In genomic region chr1:75292476-75293330, GRCm38 (mm10) we compare ENCODE assay signal across 13 mouse cellular contexts. TPM values are rescaled to one million over a fixed set of nuclear protein-coding genes. Genes with fewer than 3 reads are reported as not detected.
DNase-seq lines count a peak whose midpoint lies in the region; ATAC-seq and TF ChIP-seq lines count a peak whose summit lies in the region.
"Had no signal": no experiment of that assay in that cellular context is flagged by ENCODE, and none has a peak within 500 bp of the region (broad histone marks: within the 10 kb centered on the region; RNA-seq: fewer than 3 reads in every experiment).

No protein-coding gene starts in this region.

- ATAC-seq in limb, embryonic 12.5 days (ENCODE audit: insufficient number of reproducible peaks, insufficient read depth, low FRiP score, low TSS enrichment, low read depth), result no peak
- peak; percentile 32; the same call in 1 of the 2 replicates for ATAC-seq in limb, embryonic 14.5 days (ENCODE audit: low FRiP score, low read depth)
- ATAC-seq in frontal cortex, adult (ENCODE audit: low TSS enrichment), result no peak
- ATAC-seq: forebrain, embryonic 14.5 days had no signal

- H3K27me3 ChIP-seq in limb, embryonic 12.5 days, result no peaks in the 10 kb centered on the region
- H3K27me3 ChIP-seq in limb, embryonic 10.5 days (ENCODE audit: low read depth, poor library complexity, severe bottlenecking), result no peaks in the 10 kb centered on the region
- H3K27me3 ChIP-seq in limb, embryonic 14.5 days (ENCODE audit: control insufficient read depth, insufficient read depth, low read length), result no peaks in the 10 kb centered on the region
- no peaks in the 10 kb centered on the region for H3K27me3 ChIP-seq in cerebellum, adult 2 months (ENCODE audit: control insufficient read depth, insufficient read depth, low read length)
- H3K27me3 ChIP-seq: neural tube, embryonic 15.5 days had no signal

- H3K27ac ChIP-seq in limb, embryonic 12.5 days, result 0 out of 2 replicates have a peak overlapping the region, but pooled peaks have one; percentile 50
- H3K27ac ChIP-seq in limb, embryonic 10.5 days, result no peak overlapping the region
- H3K27ac ChIP-seq in limb, embryonic 14.5 days (replicated peaks; ENCODE audit: low read depth, low read length), result no peak overlapping the region
- H3K27ac ChIP-seq in cerebellum, adult 2 months (ENCODE audit: insufficient read depth, low read length), result no peak overlapping the region
- H3K27ac ChIP-seq: macrophage; neural tube, embryonic 15.5 days had no signal

- no peak overlapping the region for H3K4me3 ChIP-seq in limb, embryonic 12.5 days (replicated peaks)
- no peak overlapping the region for H3K4me3 ChIP-seq in limb, embryonic 10.5 days
- no peak overlapping the region for H3K4me3 ChIP-seq in limb, embryonic 14.5 days (replicated peaks; ENCODE audit: low read length)
- H3K4me3 ChIP-seq in cerebellum, adult 2 months (replicated peaks; ENCODE audit: insufficient read depth, low read depth, low read length), result no peak overlapping the region
- H3K4me3 ChIP-seq: neural tube, embryonic 15.5 days had no signal

- no peak for TF ChIP-seq CTCF in cerebellum, adult 2 months (IDR thresholded peaks at IDR 0.05; ENCODE audit: borderline replicate concordance, insufficient read depth, low read depth, low read length)

- no peaks in the 10 kb centered on the region for H3K9me3 ChIP-seq in limb, embryonic 12.5 days
- no peaks in the 10 kb centered on the region for H3K9me3 ChIP-seq in limb, embryonic 10.5 days (replicated peaks)
- H3K9me3 ChIP-seq in limb, embryonic 14.5 days (ENCODE audit: control insufficient read depth, low read length), result no peaks in the 10 kb centered on the region
- H3K9me3 ChIP-seq: neural tube, embryonic 15.5 days had no signal

- DNase-seq in adrenal gland, postnatal 36 days, result peak; percentile 8 to 17
- no peak for DNase-seq in adrenal gland, postnatal 25 days
- no peak for DNase-seq in limb, embryonic 10.5 days (ENCODE audit: low spot score)
- peak; percentile 61 for DNase-seq in fibroblast of lung, adult 2 months (ENCODE audit: low read depth)
- DNase-seq in limb, embryonic 14.5 days (ENCODE audit: low spot score), result no peak
- no peak for DNase-seq in cerebellum, adult 2 months
- DNase-seq: cerebellum, postnatal 10 days had no signal

- TF ChIP-seq POLR2A in limb, embryonic 14.5 days (IDR thresholded peaks at IDR 0.05; ENCODE audit: borderline replicate concordance, extremely low read depth, insufficient read depth, insufficient read length), result no peak
- no peak for TF ChIP-seq POLR2A in cerebellum, adult 2 months (IDR thresholded peaks at IDR 0.05; ENCODE audit: borderline replicate concordance, insufficient read depth, low read length)

- WGBS in limb, embryonic 12.5 days, result 57% methylated on average over 12 of the region's 12 CpGs
- WGBS in limb, embryonic 10.5 days, result 63% methylated on average over 12 of the region's 12 CpGs
- WGBS in limb, embryonic 14.5 days, result 53% methylated on average over 12 of the region's 12 CpGs
- WGBS in cerebellum, adult 2 months, result 54% methylated on average over 12 of the region's 12 CpGs

- H3K9ac ChIP-seq in limb, embryonic 12.5 days (replicated peaks), result no peak overlapping the region
- H3K9ac ChIP-seq in limb, embryonic 14.5 days (ENCODE audit: low read depth, low read length, severe bottlenecking), result no peak overlapping the region
- H3K9ac ChIP-seq: neural tube, embryonic 15.5 days had no signal

- H3K36me3 ChIP-seq in limb, embryonic 12.5 days, result no peaks in the 10 kb centered on the region
- H3K36me3 ChIP-seq in limb, embryonic 10.5 days, result no peaks in the 10 kb centered on the region
- H3K36me3 ChIP-seq in limb, embryonic 14.5 days (ENCODE audit: control insufficient read depth, insufficient read depth, low read length), result no peaks in the 10 kb centered on the region
- H3K36me3 ChIP-seq: neural tube, embryonic 15.5 days had no signal

- no peak overlapping the region for H3K4me2 ChIP-seq in limb, embryonic 12.5 days
- no peak overlapping the region for H3K4me2 ChIP-seq in limb, embryonic 14.5 days (replicated peaks; ENCODE audit: low read depth, low read length, severe bottlenecking)
- H3K4me2 ChIP-seq: neural tube, embryonic 15.5 days had no signal

- peaks cover 16% of the 10 kb centered on the region for H3K4me1 ChIP-seq in limb, embryonic 12.5 days (replicated peaks)
- peaks cover 4% of the 10 kb centered on the region; the same call in 1 of the 2 replicates for H3K4me1 ChIP-seq in limb, embryonic 10.5 days
- 0 out of 2 replicates have a peak, but pooled peaks cover 2% of the 10 kb centered on the region for H3K4me1 ChIP-seq in limb, embryonic 14.5 days (ENCODE audit: control insufficient read depth, insufficient read depth, low read length)
- H3K4me1 ChIP-seq in cerebellum, adult 2 months (ENCODE audit: control insufficient read depth, insufficient read depth, low read length), result no peaks in the 10 kb centered on the region; the same call in 1 of the 2 replicates

RNA-seq across cellular contexts. Expression of gene Resp18, which starts 14.5 kb away (rescaled TPM):
- 100 to 1,000 TPM in 1 of 2 experiments, 10 to 100 TPM in 1; 90.7 to 118 TPM for total RNA-seq in adrenal gland, postnatal 36 days (2021)
- 101 and 123 TPM in 2 replicates for total RNA-seq in adrenal gland, postnatal 25 days (2021)
- polyA plus RNA-seq in limb, embryonic 12.5 days (2016; fragmentation: Nextera tagmentation; extraction: Ambion mirVana), result 0.83 TPM in 1 of 2 replicates, not detected in the other
- not detected in 2 replicates for polyA plus RNA-seq in limb, embryonic 10.5 days (2016; fragmentation: Nextera tagmentation; extraction: Ambion mirVana)
- polyA plus RNA-seq in limb, embryonic 14.5 days (2012; rRNA removed), result 0.16 TPM in 1 of 2 replicates, not detected in the other
- polyA plus RNA-seq in limb, embryonic 14.5 days (2014; fragmentation: Nextera tagmentation; extraction: Ambion mirVana), result not detected in 2 replicates
- 226 and 275 TPM in 2 replicates for polyA plus RNA-seq in cerebellum, adult 2 months (2012; rRNA removed)
- total RNA-seq: hematopoietic stem cell, adult 5-6 weeks had no signal
- polyA plus RNA-seq: macrophage had no signal

RNA-seq across cellular contexts. Expression of gene Dnpep, which starts 25.1 kb away (rescaled TPM):
- total RNA-seq in adrenal gland, postnatal 36 days (2021), result 100 to 1,000 TPM in 1 of 2 experiments, 10 to 100 TPM in 1; 88.1 to 112 TPM
- 91.1 and 117 TPM in 2 replicates for total RNA-seq in adrenal gland, postnatal 25 days (2021)
- 111 TPM in 2 replicates for polyA plus RNA-seq in limb, embryonic 12.5 days (2016; fragmentation: Nextera tagmentation; extraction: Ambion mirVana)
- polyA plus RNA-seq in limb, embryonic 10.5 days (2016; fragmentation: Nextera tagmentation; extraction: Ambion mirVana), result 117 and 132 TPM in 2 replicates
- polyA plus RNA-seq in limb, embryonic 14.5 days (2012; rRNA removed), result 126 and 142 TPM in 2 replicates
- 112 and 115 TPM in 2 replicates for polyA plus RNA-seq in limb, embryonic 14.5 days (2014; fragmentation: Nextera tagmentation; extraction: Ambion mirVana)
- polyA plus RNA-seq in cerebellum, adult 2 months (2012; rRNA removed), result 87.0 and 87.1 TPM in 2 replicates

RNA-seq across cellular contexts. Expression of gene Ptprn, which starts 28.4 kb away (rescaled TPM):
- 10 to 100 TPM; 38.2 to 54.2 TPM for total RNA-seq in adrenal gland, postnatal 36 days (2021)
- 41.6 and 54.3 TPM in 2 replicates for total RNA-seq in adrenal gland, postnatal 25 days (2021)
- 0.20 and 0.35 TPM in 2 replicates for polyA plus RNA-seq in limb, embryonic 12.5 days (2016; fragmentation: Nextera tagmentation; extraction: Ambion mirVana)
- 0.11 and 0.13 TPM in 2 replicates for polyA plus RNA-seq in limb, embryonic 10.5 days (2016; fragmentation: Nextera tagmentation; extraction: Ambion mirVana)
- polyA plus RNA-seq in limb, embryonic 14.5 days (2012; rRNA removed), result 0.42 and 0.54 TPM in 2 replicates
- 0.12 and 0.44 TPM in 2 replicates for polyA plus RNA-seq in limb, embryonic 14.5 days (2014; fragmentation: Nextera tagmentation; extraction: Ambion mirVana)
- polyA plus RNA-seq in cerebellum, adult 2 months (2012; rRNA removed), result 172 and 180 TPM in 2 replicates
- total RNA-seq: hematopoietic stem cell, adult 5-6 weeks had no signal

RNA-seq across cellular contexts. Expression of gene Dnajb2, which starts 56.5 kb away (rescaled TPM):
- total RNA-seq in adrenal gland, postnatal 36 days (2021), result 100 to 1,000 TPM in 1 of 2 experiments, 10 to 100 TPM in 1; 67.9 to 138 TPM
- 67.3 and 85.6 TPM in 2 replicates for total RNA-seq in adrenal gland, postnatal 25 days (2021)
- 40.7 and 42.8 TPM in 2 replicates for polyA plus RNA-seq in limb, embryonic 12.5 days (2016; fragmentation: Nextera tagmentation; extraction: Ambion mirVana)
- polyA plus RNA-seq in limb, embryonic 10.5 days (2016; fragmentation: Nextera tagmentation; extraction: Ambion mirVana), result 23.8 and 29.9 TPM in 2 replicates
- 41.9 and 44.9 TPM in 2 replicates for polyA plus RNA-seq in limb, embryonic 14.5 days (2012; rRNA removed)
- polyA plus RNA-seq in limb, embryonic 14.5 days (2014; fragmentation: Nextera tagmentation; extraction: Ambion mirVana), result 20.4 and 22.4 TPM in 2 replicates
- 139 and 153 TPM in 2 replicates for polyA plus RNA-seq in cerebellum, adult 2 months (2012; rRNA removed)

Comparison
In these comparisons a context has a peak if more than half of its experiments do, and no peak if none do; other contexts are left out.
1. DNase-seq: peak in adrenal gland, postnatal 36 days (2 of 2) and fibroblast of lung, adult 2 months (single experiment); none in adrenal gland, postnatal 25 days (single experiment), limb, embryonic 10.5 days (single experiment), limb, embryonic 14.5 days (single experiment) and cerebellum, adult 2 months (0 of 2).
2. RNA of gene Resp18, which starts 14.5 kb away (polyA plus RNA-seq): 226 to 275 TPM in cerebellum, adult 2 months; 0.83 TPM in limb, embryonic 12.5 days, 0.16 TPM in limb, embryonic 14.5 days and not detected in limb, embryonic 10.5 days; every median in the first group is over 100 times any median in the second.
3. RNA of gene Ptprn, which starts 28.4 kb away (polyA plus RNA-seq): 172 to 180 TPM in cerebellum, adult 2 months; 0.12 to 0.54 TPM in limb, embryonic 14.5 days, 0.20 to 0.35 TPM in limb, embryonic 12.5 days and 0.11 to 0.13 TPM in limb, embryonic 10.5 days; every median in the first group is over 100 times any median in the second.